Mouse (Mus musculus) spleen, adult 2 months (tissue): ENCODE results near the gene Psme2.

Source experiments
- CTCF ChIP-seq: fragments of 200-500 bp; IDR thresholded peaks from 2 replicates; pipeline ENCODE4 v1.5.1; 2011; ENCODE audit warnings: mild to moderate bottlenecking, inconsistent platforms; ENCODE audit not compliant: insufficient read depth, insufficient read length, insufficient replicate concordance; ENCODE audit errors: extremely low read depth
- POLR2A ChIP-seq: fragments of 200-500 bp; IDR thresholded peaks from 2 replicates; pipeline ENCODE4 v1.6.1; 2011; ENCODE audit warnings: low read depth, low read length, inconsistent platforms

DNA sequence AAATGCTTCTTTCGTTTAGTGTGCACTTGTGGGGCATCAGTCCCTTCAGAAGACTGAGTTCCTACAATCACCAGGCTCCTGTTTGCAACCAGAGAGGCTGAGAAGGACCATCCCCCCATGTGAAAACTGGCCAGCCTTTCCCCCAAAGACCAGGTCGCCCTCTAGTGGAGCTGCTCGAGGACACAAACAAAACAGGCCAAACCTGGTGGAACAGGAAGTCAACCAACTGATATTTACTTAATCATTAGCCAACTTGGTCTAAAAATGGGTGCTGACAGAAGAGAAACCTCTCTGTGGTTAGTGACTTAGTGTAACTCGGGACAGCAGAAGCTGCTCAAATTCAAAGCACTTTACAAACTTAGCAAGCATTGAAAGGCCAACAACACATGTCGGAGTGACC, 33.9 kb downstream of the Psme2 start:
- TF ChIP-seq CTCF (peak; percentile 84; the same call in 1 of the 2 replicates), POLR2A (no peak)
